Mouse (Mus musculus) lung, embryonic 16.5 days (tissue): ENCODE data around the gene Stoml3. TPM values are rescaled to one million over a fixed set of nuclear protein-coding genes. Genes with fewer than 3 reads are reported as not detected.

Experiments
- ATAC-seq: fragments of 200-750 bp; cut with Nextera tagmentation; 2 replicates; pipeline ENCODE4 v1.8.0; 2017; ENCODE audit warnings: low read depth, mild to moderate bottlenecking, moderate library complexity
- H3K27ac ChIP-seq: fragments of 300-500 bp; sonication (generic); 2 replicates; pipeline ENCODE4 v1.5.1; 2014; ENCODE audit warnings: mild to moderate bottlenecking, control low read depth, low read length
- H3K27me3 ChIP-seq: fragments of 300-500 bp; sonication (generic); 2 replicates; pipeline ENCODE4 v1.6.1; 2014; ENCODE audit warnings: low read depth, low read length, mixed read lengths; ENCODE audit not compliant: control insufficient read depth, insufficient read depth
- H3K36me3 ChIP-seq: fragments of 300-500 bp; sonication (generic); 2 replicates; pipeline ENCODE4 v1.6.1; 2014; ENCODE audit warnings: low read length; ENCODE audit not compliant: control insufficient read depth, insufficient read depth
- H3K4me1 ChIP-seq: fragments of 300-500 bp; sonication (generic); replicated peaks from 2 replicates; pipeline ENCODE4 v1.6.1; 2014; ENCODE audit warnings: low read length, mixed read lengths; ENCODE audit not compliant: control insufficient read depth, insufficient read depth
- H3K4me2 ChIP-seq: fragments of 300-500 bp; sonication (generic); 2 replicates; pipeline ENCODE4 v1.6.1; 2014; ENCODE audit warnings: low read depth, low read length, control low read depth
- H3K4me3 ChIP-seq: fragments of 300-500 bp; sonication (generic); 2 replicates; pipeline ENCODE4 v1.5.1; 2014; ENCODE audit warnings: mild to moderate bottlenecking, low read length, control low read depth
- H3K9ac ChIP-seq: fragments of 300-500 bp; sonication (generic); 2 replicates; pipeline ENCODE4 v1.6.1; 2014; ENCODE audit warnings: low read length, control low read depth
- H3K9me3 ChIP-seq: fragments of 300-500 bp; sonication (generic); 2 replicates; pipeline ENCODE4 v1.6.1; 2016; ENCODE audit warnings: low read length; ENCODE audit not compliant: control insufficient read depth
- WGBS: fragments of 180-500 bp; shearing (Covaris S2); extraction: QIAGEN DNeasy Blood & Tissue Kit; methylation state at CpG from one replicate; pipeline ENCODE4 v1.1.7; 2014; 5-methylcytosine and 5-hydroxymethylcytosine counted together
- polyA plus RNA-seq: library from polyadenylated mRNA; unstranded; fragments of >200 nt; fragmentation: Nextera tagmentation; extraction: Ambion mirVana; gene quantifications from 2 replicates; pipeline ENCODE4 v1.2.1, GENCODE M21; 2015

Stoml3 gene
- polyA plus RNA-seq, 1 experiment from 2014 or later: not detected

DNA sequence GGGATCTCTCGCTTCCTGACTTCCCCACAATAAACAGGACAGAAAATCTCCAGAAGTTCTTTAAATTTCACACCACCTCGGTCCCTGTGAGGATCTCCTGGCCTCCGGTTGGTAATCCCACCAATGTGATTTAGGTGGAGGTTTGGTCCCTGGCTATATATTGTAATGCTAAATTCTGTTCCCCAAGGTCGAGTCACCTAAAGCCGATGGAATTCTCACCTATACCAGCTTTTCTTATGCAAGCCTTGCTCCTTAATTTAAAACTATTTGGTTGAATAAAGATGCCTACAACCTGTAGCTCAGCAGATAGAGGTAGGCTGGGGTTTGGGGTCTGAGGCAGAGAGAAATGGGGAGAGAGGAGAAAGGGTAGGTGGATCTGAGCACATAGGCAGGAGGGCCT, 30.7 kb upstream of the Stoml3 start:
- no peak for ATAC-seq
- H3K27me3 ChIP-seq: no peaks in the 10 kb centered on the region
- H3K27ac ChIP-seq: no peak overlapping the region
- H3K36me3 ChIP-seq: peaks cover 30% of the 10 kb centered on the region
- no peak overlapping the region for H3K4me2 ChIP-seq
- WGBS: 71% methylated on average over 5 of the region's 5 CpGs
- no peaks in the 10 kb centered on the region for H3K9me3 ChIP-seq
- no peak overlapping the region for H3K9ac ChIP-seq
- H3K4me3 ChIP-seq: no peak overlapping the region
- H3K4me1 ChIP-seq: peaks cover 15% of the 10 kb centered on the region

DNA sequence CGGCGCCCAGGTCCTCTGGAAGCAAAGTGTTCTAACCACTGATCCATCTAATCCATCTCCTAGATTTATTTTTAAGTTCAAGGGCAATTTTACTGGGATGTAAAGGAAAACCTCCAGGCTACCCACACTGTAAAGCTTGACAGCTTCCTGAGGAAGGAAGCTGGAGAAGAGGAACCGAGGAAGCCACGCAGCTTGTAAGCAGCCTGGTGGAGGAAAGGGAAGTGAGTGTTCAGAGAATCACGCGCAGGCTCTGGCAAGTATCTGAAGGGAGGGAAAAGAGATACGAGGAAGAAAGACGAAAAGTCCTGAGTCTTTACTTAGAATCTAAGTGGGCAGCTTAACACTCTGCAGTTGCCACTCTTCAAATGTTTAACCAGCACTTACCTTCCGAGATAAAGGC, 28.3 kb upstream of the Stoml3 start:
- ATAC-seq: no peak
- H3K27ac ChIP-seq: no peak overlapping the region; the same call in 1 of the 2 replicates
- no peaks in the 10 kb centered on the region for H3K27me3 ChIP-seq
- H3K4me2 ChIP-seq: no peak overlapping the region
- H3K9me3 ChIP-seq: no peaks in the 10 kb centered on the region
- H3K9ac ChIP-seq: no peak overlapping the region
- WGBS: 52% methylated on average over 9 of the region's 9 CpGs
- H3K4me3 ChIP-seq: no peak overlapping the region
- H3K36me3 ChIP-seq: peaks cover 23% of the 10 kb centered on the region
- H3K4me1 ChIP-seq: peaks cover 18% of the 10 kb centered on the region

DNA sequence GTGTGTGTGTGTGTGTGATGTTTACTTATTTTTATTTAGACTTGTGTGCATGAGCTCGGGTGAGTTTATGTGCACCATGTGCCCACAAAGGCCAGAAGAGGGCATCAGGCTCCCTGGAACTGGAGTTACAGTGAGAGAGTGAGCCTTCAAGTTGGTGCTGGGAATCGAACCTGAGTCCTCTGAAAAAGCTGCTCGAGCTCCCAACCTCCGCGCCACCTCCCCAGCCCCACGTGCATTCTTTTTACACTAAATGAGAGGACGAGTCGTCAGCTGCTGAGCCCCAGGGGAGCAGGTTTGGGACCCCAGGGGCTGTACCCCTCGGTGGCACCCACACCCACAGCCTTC, 25.8 kb upstream of the Stoml3 start:
- ATAC-seq: no peak
- H3K9ac ChIP-seq: peak overlapping the region; percentile 93

DNA sequence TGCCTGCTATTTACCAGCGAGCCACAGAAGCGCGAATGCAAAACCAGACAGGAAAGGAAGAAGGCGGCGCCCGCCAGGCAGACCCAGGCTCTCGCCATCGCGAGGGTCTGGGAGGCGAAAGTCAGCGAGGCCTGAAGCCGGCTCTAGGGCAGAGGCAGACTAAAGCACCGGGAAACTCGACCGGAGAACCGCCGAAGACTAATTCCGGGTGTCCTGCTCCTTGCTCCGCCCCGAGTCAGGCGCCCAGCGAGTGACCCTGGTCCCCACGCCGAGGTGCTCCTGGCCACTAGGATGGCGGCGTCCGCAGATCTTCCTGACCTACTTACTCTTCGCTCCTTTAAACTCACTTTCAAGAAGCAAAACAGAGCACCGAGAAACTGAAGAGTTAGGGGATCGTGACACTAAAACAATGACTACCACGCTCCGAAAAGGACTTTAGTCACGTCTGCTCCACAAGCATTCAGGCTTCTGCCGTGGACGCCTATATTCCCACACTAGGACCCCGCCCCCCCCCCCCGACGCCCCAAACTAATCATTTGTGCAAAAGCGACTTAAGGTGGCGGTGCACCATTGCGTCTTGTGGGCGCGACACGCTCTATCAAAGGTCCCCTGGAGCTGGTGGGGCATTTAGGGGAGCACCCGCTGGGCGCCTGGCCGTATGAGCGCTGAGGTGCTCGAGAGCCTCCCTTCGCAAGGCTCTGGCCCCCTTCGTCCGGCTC, 25.2 kb upstream of the Stoml3 start, which contains the start of the genes Nhlrc3 and Proser1:
TSS of gene Nhlrc3 (minus strand) at position 287 of the 719 bp plus-strand sequence.
TSS of gene Proser1 (plus strand) at position 621 of the 719 bp plus-strand sequence.
- ATAC-seq: peak; percentile 99
- Histone ChIP-seq H3K27ac (peak within 1 kb of the TSS; percentile 88), H3K9ac (peak within 1 kb of the TSS; percentile 93), H3K36me3 (peaks cover 10% of the 10 kb centered on the region; the same call in 1 of the 2 replicates), H3K4me1 (peaks cover 27% of the 10 kb centered on the region), H3K4me2 (peak within 1 kb of the TSS; percentile 71), H3K4me3 (peak within 1 kb of the TSS; percentile 99), H3K27me3 (no peaks in the 10 kb centered on the region), H3K9me3 (no peaks in the 10 kb centered on the region)
- WGBS: under 1% methylated on average over 51 of the region's 52 CpGs

More for the DNA sequence above, 25.8 kb upstream of the Stoml3 start:
- H3K27me3 ChIP-seq: no peaks in the 10 kb centered on the region
- H3K4me2 ChIP-seq: peak overlapping the region; percentile 62
- H3K4me3 ChIP-seq: peak overlapping the region; percentile 99
- H3K27ac ChIP-seq: peak overlapping the region; percentile 88
- H3K36me3 ChIP-seq: peaks cover 13% of the 10 kb centered on the region
- H3K4me1 ChIP-seq: peaks cover 27% of the 10 kb centered on the region
- 3% methylated on average over 9 of the region's 9 CpGs for WGBS
- no peaks in the 10 kb centered on the region for H3K9me3 ChIP-seq

DNA sequence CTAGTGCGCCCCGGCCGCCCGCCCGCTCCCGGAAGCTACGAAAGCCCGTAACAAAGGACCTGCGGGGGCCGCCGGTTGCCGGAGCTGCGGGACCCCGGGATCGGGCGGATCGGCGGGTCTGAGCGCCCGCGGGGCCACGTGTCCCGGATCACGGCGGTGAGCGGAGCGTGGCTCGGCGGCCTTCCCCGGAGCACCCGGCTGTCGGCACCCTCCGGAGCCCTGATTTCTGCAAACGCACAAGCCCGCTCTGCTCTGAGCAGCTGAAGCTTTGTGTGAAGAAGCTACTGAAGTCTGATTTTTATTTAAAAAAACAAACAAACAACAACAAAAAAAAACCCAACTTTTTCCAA, 24.7 kb upstream of the Stoml3 start:
- H3K4me3 ChIP-seq: peak overlapping the region; percentile 99
- no peaks in the 10 kb centered on the region for H3K9me3 ChIP-seq
- peak; percentile 37 for ATAC-seq
- peak overlapping the region; percentile 80 for H3K9ac ChIP-seq
- H3K27me3 ChIP-seq: no peaks in the 10 kb centered on the region
- under 1% methylated on average over 35 of the region's 35 CpGs for WGBS
- peak overlapping the region; percentile 56 for H3K27ac ChIP-seq
- H3K36me3 ChIP-seq: peaks cover 6% of the 10 kb centered on the region; the same call in 1 of the 2 replicates
- H3K4me2 ChIP-seq: peak overlapping the region; percentile 71
- H3K4me1 ChIP-seq: peaks cover 27% of the 10 kb centered on the region

DNA sequence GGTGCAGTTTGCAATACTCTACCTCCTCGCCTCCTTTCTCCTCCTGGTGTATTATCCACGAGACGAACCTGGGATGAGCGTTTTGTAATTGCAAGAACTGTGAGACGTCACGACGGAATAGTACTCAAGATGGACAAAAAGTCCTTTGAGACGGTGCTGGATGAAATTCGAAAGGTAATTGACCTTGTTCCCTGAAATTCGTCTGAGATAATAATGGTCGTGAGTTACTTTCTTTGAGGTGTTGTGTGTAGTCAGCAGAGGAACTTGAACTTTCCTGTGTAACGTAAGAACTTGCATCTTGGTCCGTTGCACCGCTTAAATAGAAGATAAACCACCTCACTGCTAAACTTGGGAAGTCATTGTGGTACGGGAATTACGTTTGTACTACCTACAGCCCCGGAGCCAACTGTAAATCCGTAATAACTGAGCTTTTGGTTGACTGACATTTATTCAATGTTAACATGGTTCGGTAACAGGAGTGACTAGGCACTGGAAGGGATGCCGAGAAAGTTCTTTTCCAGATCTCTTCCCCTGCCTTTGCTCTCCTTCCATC, 24.2 kb upstream of the Stoml3 start:
- Histone ChIP-seq H3K27me3 (no peaks in the 10 kb centered on the region), H3K9me3 (no peaks in the 10 kb centered on the region), H3K4me3 (peak overlapping the region; percentile 99), H3K36me3 (peaks cover 5% of the 10 kb centered on the region; the same call in 1 of the 2 replicates), H3K27ac (no peak overlapping the region), H3K4me1 (peaks cover 27% of the 10 kb centered on the region), H3K4me2 (peak overlapping the region; percentile 71), H3K9ac (peak overlapping the region; percentile 80)
- no peak for ATAC-seq
- WGBS: under 1% methylated on average over 20 of the region's 20 CpGs

DNA sequence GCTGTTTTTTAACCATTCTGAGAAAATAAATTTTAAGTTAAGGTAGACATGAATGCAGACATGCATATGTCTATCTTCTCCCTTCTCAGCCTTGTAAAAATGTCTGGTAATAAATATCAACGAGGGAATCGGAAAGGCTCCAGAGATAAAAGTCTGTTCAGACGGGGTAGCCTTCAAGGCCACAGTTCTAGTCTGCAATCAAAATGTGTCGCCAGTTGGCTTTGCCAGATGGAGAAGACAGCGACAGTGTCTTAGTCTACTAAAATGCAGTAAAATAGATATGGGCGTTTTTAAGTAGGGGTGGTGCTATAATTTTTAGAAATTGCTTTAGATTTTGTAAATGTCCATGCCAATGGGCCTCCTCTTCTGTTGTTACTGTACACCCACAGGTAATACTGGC, 23.1 kb upstream of the Stoml3 start:
- H3K4me1 ChIP-seq: peaks cover 23% of the 10 kb centered on the region
- peak overlapping the region; percentile 47 for H3K9ac ChIP-seq
- H3K27ac ChIP-seq: no peak overlapping the region
- no peaks in the 10 kb centered on the region for H3K27me3 ChIP-seq
- H3K36me3 ChIP-seq: peaks cover 4% of the 10 kb centered on the region; the same call in 1 of the 2 replicates
- peak overlapping the region; percentile 32 for H3K4me3 ChIP-seq
- WGBS: 31% methylated on average over 6 of the region's 6 CpGs
- no peaks in the 10 kb centered on the region for H3K9me3 ChIP-seq
- H3K4me2 ChIP-seq: peak overlapping the region; percentile 71
- no peak for ATAC-seq

DNA sequence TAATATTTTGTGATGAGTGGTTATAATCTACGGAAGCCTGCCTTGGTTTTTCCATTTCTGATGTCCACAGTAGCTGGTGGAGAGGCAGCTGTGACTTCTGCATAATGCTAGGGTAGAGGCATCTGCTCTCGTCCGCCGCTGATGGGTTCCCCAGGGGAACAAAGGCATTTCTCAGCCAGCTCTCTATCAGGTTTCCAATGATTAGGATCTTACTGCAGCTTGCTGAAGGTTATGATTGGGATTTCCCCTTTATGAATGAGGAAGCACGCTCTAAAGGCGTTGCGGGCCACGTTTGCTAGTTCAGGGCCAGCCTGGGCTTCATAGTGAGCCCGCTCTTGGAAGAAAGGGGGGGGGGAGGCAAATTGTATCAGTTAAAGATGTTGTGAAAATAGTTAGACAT, 22.0 kb upstream of the Stoml3 start:
- no peaks in the 10 kb centered on the region for H3K9me3 ChIP-seq
- no peak overlapping the region for H3K4me3 ChIP-seq
- WGBS: 72% methylated on average over 9 of the region's 9 CpGs
- no peaks in the 10 kb centered on the region for H3K27me3 ChIP-seq
- peaks cover 5% of the 10 kb centered on the region; the same call in 1 of the 2 replicates for H3K36me3 ChIP-seq
- 0 out of 2 replicates have a peak overlapping the region, but pooled peaks have one; percentile 8 for H3K9ac ChIP-seq
- H3K4me2 ChIP-seq: no peak overlapping the region
- ATAC-seq: no peak
- no peak overlapping the region for H3K27ac ChIP-seq
- H3K4me1 ChIP-seq: peaks cover 18% of the 10 kb centered on the region

DNA sequence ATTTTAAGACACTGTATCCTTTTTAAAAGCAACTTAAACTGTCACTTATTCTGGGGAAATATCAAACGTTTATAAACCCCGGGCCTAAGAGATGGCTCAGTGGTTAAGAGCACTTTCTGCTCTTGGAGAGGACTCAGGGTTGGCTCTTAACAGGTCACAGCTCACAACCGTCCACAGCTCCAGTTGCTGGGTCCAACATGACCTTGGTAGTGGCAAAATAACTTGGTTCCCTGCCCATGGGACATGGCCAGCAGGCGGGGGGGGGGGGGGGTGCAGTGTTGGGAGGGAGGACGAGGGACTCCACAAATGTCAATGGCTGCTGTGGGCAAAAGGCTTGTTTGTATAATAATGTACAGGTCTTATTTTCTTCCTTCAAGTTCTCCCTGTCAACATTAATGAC, 21.1 kb upstream of the Stoml3 start:
- ATAC-seq: no peak

More for the DNA sequence above, 21.1 kb upstream of the Stoml3 start:
- H3K27ac ChIP-seq: no peak overlapping the region
- peaks cover 11% of the 10 kb centered on the region; the same call in 1 of the 2 replicates for H3K36me3 ChIP-seq
- WGBS: 55% methylated on average over 4 of the region's 5 CpGs
- no peaks in the 10 kb centered on the region for H3K9me3 ChIP-seq
- no peaks in the 10 kb centered on the region for H3K27me3 ChIP-seq
- H3K4me1 ChIP-seq: peaks cover 14% of the 10 kb centered on the region
- no peak overlapping the region for H3K4me2 ChIP-seq
- no peak overlapping the region for H3K4me3 ChIP-seq
- no peak overlapping the region for H3K9ac ChIP-seq
